Mouse (Mus musculus) right cerebral cortex, postnatal 36 days (tissue): ENCODE data around the gene Gm21725.
"Not testable (repeated sequence)": the region's sequence is repeated elsewhere in the genome, so short reads cannot be mapped to it uniquely, and the experiment has no call there.

Source experiments
- DNase-seq, 2 experiments: peaks; one replicate each; pipeline ENCODE4 v3.0.0; 2022; ENCODE audit warnings: low spot score in 2 of 2, mixed read lengths in 1 of 2

The Gm21725 gene

GRCm38 (mm10) chrY:13348963-13349362 is at the start of gene Gm21725:
Gene Gm21725, minus strand, starts transcription at chrY:13349063.
- DNase-seq, result not testable (repeated sequence)
